Mouse (Mus musculus) heart, adult 2 months (tissue): Measurements from ENCODE around the gene Med23.

Source experiments
- CTCF ChIP-seq: fragments of 200-600 bp; IDR thresholded peaks from 2 replicates; pipeline ENCODE4 v1.8.1; 2022; ENCODE audit warnings: antibody characterized with exemption, mild to moderate bottlenecking, moderate library complexity
- POLR2A ChIP-seq: fragments of 200-500 bp; IDR thresholded peaks from 2 replicates; pipeline ENCODE4 v1.6.1; 2011; ENCODE audit warnings: mild to moderate bottlenecking, low read depth, low read length, control low read depth; ENCODE audit not compliant: insufficient read depth

DNA sequence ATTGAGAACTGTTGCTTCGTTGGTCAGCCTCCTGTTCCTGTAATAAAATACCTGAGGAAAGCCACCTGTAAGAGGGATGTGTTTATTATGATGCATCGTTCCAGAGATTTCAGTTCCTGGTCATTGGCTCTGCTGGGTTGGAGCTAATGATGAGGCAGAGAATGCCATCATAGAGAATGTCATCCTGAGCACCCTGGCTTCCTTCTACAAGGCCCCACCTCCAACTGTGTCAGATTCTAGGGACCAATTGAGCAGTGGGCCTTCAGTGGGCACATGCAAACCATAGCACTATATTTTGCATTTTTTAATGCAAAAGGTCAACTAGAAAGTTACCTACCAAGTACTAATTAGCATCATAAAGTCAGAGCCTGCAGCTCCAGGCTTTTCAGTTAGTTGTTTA is 6.6 kb upstream of the Med23 start:
- TF ChIP-seq CTCF, result no peak
- TF ChIP-seq POLR2A, result no peak
